Mouse (Mus musculus) heart, postnatal 36 days (tissue): ENCODE measurements around the gene Hmgb1. TPM values are rescaled to one million over a fixed set of nuclear protein-coding genes. Genes with fewer than 3 reads are reported as not detected.

Experiments used
- DNase-seq, 2 experiments: peaks; one replicate each; pipeline ENCODE4 v3.0.0; 2021 to 2022
- intact Hi-C: fragments of 180-260 bp; cut with DNase I; formaldehyde crosslinking; loops from one replicate; pipeline ENCODE4 v1.15.1; 2025
- total RNA-seq, 2 experiments: library from RNA; stranded (reverse); gene quantifications; 2 replicates each; pipeline ENCODE4 v1.2.3; 2021

The Hmgb1 gene
- 100 to 1,000 TPM in 1 of 2 experiments, 10 to 100 TPM in 1; 91.5 to 111 TPM for total RNA-seq

DNA sequence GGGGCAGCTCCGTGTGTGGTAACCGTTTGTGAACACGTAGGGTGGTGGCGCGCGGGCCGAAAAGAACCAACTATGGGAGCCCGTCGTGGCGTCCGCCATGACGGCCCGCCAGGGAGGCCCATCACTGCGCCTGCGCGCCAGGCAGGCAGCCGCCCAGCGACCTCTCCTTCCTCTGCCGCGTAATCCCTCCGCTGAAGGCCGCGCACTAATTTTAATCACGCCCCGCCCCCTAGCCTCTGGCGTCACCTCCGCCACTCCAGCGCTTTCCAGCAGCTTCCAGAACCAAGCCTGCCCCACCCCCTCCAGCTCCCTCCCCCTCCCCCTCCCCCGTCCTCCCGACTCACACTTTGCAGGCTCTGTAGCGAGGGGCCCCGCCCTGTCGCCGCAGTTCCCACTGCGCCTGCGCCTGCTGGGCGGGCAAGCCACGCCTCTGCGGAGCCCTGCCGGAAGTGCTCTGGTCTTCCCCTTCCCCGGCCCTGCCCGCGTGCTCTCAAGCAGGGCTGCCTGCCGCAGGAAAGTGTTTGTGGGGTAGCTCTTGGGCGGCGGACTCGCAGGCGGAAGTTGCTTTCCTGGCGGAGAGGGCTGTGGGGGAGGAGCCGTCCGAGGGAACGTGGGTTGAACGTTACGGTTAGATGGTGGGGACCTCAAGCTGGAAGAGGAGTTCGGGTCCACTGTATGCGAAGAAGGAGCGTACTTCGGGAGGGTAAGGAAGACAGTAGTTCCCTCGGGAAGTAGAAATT is at the start of gene Hmgb1, which contains the start of gene Uspl1:
Gene Hmgb1, minus strand, starts transcription at position 386 of the 740 bp plus-strand sequence.
Gene Uspl1, plus strand, starts transcription at position 247 of the 740 bp plus-strand sequence.
- intact Hi-C loops = loop anchor here (1.0 to 10.0 kb wide), 4 partner anchors 45 to 629 kb away; partner anchors contain the start of gene Ubl3

GRCm38 (mm10) chr5:149229619-149230339 is 45.5 kb upstream of the Hmgb1 start:
- no peak for DNase-seq
- intact Hi-C loops = loop anchor here (2.0 to 5.0 kb wide), 3 partner anchors 45 to 302 kb away; partner anchors contain the start of genes Hmgb1, Katnal1 and Uspl1

More for the DNA sequence above, at the start of gene Hmgb1, which contains the start of gene Uspl1:
- DNase-seq = peak; percentile 99 to 100

- intact Hi-C loops = loop anchor here (2.0 to 5.0 kb wide), 2 partner anchors 44 to 177 kb away; partner anchors contain the start of genes Hmgb1 and Uspl1
- DNase-seq = peak; percentile 100
These were observed 44.7 kb upstream of the Hmgb1 start for GRCm38 (mm10) chr5:149228700-149229618.

DNA sequence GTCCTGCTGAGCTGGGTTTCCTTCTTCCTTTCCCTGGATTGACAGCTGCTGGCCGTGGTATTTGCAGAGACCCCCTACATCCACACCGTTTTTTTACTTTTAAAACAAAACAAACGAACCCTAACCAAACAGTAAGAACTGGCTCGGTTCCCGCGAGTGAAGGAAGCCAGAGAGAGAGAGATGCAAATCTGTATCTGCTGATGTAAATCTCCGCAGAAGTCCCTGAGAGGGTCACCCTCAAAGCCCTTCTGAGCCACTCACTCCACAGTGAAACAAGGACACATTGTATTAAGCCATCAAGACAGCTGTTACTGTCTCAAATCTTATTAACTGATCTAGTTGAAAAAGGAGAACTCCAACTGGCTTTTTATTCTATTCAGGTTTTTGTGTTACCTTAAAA is 40.4 kb upstream of the Hmgb1 start:
- intact Hi-C loops = loop anchor here (5.0 kb wide), 1 partner anchor 172 kb away; no protein-coding TSS in a partner anchor
- DNase-seq = no peak

DNA sequence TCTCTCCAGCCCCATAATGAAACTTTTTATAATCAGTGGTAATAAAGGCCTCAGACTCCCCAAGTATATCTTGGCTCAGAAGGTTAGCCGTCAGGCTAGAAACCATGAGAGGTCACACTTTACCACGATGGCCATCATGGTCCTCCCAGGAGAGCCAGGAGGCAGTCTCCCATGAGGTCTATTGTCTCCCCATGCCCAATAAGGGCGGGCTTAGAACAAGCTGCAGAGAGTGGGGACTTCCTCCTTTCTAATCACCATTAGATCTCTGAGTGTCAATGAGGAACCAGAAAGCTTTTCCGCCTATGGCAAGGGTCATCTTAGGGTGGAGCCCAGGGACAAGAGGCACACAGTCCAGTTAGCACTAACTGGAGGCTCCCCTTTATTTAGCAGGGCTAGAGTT is 37.1 kb upstream of the Hmgb1 start:
- intact Hi-C loops = no loop called here
- no peak for DNase-seq

GRCm38 (mm10) chr5:149219493-149219892 is 35.2 kb upstream of the Hmgb1 start:
- intact Hi-C loops = no loop called here
- DNase-seq = no peak

GRCm38 (mm10) chr5:149217524-149218357 is 33.5 kb upstream of the Hmgb1 start:
- intact Hi-C loops = no loop called here
- DNase-seq = no peak

- intact Hi-C loops = no loop called here
- DNase-seq = no peak
These were observed 31.3 kb upstream of the Hmgb1 start for GRCm38 (mm10) chr5:149215540-149215939.

DNA sequence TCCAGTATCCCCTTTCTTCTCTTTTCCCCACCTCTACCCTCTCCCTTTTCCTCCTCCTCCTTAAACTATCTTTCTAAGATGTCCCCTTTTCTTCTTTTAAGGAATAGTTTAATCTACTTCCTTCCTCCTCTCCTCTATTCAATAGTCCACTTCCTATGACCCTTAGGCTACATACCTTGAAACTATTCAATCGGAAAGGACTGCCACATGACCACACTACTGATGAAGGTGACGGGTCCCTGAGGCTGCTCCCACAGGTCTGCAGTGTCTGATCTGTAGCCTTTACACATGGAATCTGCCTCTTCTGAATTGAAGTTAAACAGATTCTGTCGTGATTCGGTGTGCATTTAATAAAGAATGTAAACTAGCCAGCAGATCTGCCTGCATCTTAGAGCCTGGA is 28.5 kb upstream of the Hmgb1 start:
- DNase-seq = no peak
- intact Hi-C loops = no loop called here

DNA sequence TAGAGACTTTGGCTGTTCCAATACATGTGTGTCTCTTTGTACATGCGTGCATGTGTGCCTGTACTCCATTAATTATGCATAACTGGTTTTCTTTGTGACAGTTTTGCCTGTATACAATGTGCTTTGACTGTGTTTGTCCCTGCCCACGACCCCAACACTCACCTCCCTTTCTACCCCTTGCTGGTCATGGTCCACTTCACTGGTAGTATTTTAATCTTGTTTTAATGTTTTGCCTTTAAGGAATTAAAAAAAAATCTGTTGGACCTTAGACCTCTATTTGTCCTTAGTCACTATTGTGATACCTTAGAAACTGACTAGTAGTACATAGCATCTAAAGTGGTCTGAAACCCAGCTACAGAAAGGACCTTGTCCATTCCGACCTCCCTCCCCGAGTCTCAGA is 26.8 kb upstream of the Hmgb1 start:
- intact Hi-C loops = no loop called here
- no peak for DNase-seq

DNA sequence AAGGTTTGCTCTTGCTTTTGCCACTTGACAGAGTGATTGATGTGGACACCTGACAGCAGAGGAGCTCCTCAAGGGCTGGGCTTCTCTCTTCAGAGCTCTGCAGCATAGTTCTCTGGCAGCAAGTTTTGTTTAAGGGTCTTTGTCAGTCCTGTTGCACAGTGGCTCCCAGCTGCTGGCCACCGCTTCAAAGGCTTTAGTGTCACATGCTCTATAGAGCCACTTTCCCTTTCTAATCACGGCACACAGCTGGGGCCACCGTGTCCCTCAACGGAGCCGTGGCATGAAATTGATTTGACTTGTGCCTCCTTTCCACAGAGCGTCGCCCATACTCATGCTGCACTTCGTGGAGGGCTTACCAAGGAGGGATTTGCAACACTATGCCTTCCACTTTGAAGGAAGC is 25.0 kb upstream of the Hmgb1 start:
- intact Hi-C loops = no loop called here
- peak in 1 of 2 experiments; percentile 14 for DNase-seq

GRCm38 (mm10) chr5:149208776-149209175 is 24.5 kb upstream of the Hmgb1 start:
- intact Hi-C loops = no loop called here

GRCm38 (mm10) chr5:149207661-149208060 is 23.4 kb upstream of the Hmgb1 start:
- intact Hi-C loops = no loop called here
- no peak for DNase-seq

More at GRCm38 (mm10) chr5:149208776-149209175, 24.5 kb upstream of the Hmgb1 start:
- DNase-seq = no peak

DNA sequence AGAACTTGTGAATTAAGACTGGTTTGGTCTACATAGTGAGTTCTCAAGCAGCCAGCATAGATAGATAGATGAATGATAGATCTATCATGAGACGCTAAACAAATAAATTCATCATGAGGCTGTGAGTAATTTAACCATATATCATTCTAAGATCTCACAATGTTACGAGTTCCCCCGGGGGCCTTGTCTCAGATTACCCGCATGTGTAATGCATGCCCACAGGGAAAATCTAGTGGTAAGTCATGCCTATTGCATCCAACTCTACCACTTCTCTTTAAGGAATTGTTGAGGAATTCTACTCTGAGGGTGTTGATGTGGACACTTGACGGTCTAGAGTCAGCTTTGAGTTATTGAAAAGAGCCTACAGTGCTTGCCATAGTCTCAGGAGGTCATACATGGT is 22.0 kb upstream of the Hmgb1 start:
- intact Hi-C loops = no loop called here
- DNase-seq = no peak

GRCm38 (mm10) chr5:149205265-149205664 is 21.0 kb upstream of the Hmgb1 start:
- intact Hi-C loops = no loop called here
- DNase-seq = no peak

DNA sequence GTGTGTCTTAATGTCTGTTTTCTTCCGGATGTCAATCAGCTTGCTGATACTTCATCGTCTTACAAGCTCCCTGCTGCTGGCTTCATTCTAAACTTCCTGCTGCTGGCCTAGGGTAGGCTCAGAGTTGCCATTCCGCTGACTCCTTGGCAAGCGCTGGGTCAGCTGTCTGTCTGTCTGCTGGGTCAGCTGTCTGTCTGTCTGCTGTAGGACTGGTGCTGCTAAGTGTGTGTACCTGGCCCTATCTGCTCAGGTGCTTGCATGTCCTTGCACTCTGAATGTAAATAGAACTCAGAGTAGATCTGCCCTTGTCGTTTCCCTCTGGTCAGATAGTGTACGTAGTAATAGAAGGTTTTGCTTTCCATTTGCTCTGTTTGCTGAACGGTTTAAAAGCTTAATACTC is 20.5 kb upstream of the Hmgb1 start:
- DNase-seq = no peak
- intact Hi-C loops = loop anchor here (5.0 kb wide), 1 partner anchor 132 kb away; no protein-coding TSS in a partner anchor

DNA sequence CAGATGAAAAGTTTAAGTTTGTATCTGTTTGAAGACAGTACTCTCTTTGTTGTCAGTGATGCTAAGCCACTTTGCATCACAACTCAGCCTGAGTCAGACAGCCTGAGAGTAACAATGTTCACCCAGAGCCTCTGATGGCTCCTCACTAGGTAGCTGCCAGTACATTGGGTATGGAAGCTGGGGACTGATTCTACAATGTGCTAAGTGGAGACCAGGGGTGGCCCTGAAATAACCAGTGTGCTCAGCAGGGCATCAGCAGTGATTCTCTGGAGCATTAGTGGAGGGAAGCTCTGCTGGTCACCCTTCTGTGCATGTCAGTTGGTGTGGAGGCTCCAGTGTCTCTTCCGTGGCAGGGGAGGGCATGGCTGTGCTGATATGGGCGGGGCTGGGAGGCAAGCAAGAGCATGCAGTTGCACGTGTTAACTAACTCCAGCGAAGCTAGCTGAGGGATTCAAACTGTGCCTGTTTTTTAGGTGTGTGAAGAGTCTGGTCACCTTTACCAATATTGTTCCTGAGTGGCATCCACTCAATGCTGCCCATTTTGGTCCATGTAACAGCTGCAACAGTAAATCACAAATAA is 19.6 kb upstream of the Hmgb1 start:
- no peak for DNase-seq
- intact Hi-C loops = loop anchor here (5.0 kb wide), 1 partner anchor 133 kb away; no protein-coding TSS in a partner anchor

DNA sequence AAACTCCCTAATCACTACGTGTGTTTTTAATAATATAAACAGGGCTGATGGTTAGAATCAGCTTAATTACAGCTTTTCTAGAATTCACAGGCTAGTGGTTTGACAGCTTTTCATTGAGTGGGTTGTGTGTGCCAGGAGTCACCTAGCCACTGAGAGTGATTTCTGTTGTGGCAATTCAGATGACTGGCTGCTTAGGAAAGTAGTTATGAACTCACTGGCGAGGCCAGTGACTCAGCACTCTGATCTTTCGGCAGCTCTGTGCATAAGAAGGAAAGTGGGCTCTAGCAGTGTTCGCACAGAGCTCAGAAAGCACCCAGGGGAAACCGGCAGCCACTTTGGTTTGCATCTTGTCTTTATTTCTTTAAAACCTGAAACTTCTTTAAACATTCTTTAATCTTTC is 18.7 kb upstream of the Hmgb1 start:
- DNase-seq = peak in 1 of 2 experiments; percentile 9

GRCm38 (mm10) chr5:149198782-149199181 is 14.5 kb upstream of the Hmgb1 start:
- intact Hi-C loops = no loop called here
- DNase-seq = no peak

More for the DNA sequence above, 18.7 kb upstream of the Hmgb1 start:
- intact Hi-C loops = loop anchor here (5.0 kb wide), 1 partner anchor 134 kb away; no protein-coding TSS in a partner anchor
